Comparison of ENCODE assay signal across 9 mouse cellular contexts in genomic region chr3:56183159-56184133, GRCm38 (mm10). TPM values are rescaled to one million over a fixed set of nuclear protein-coding genes. Genes with fewer than 3 reads are reported as not detected.
DNase-seq lines count a peak whose midpoint lies in the region; ATAC-seq and TF ChIP-seq lines count a peak whose summit lies in the region.
"Had no signal": no experiment of that assay in that cellular context is flagged by ENCODE, and none has a peak within 500 bp of the region (broad histone marks: within the 10 kb centered on the region; RNA-seq: fewer than 3 reads in every experiment).

TSS of gene Nbea (minus strand) at chr3:56183701.

- peak within 1 kb of the TSS; percentile 97 for H3K4me2 ChIP-seq in kidney, embryonic 15.5 days
- H3K4me2 ChIP-seq in limb, embryonic 13.5 days (replicated peaks): peak within 1 kb of the TSS; percentile 91
- peak within 1 kb of the TSS; percentile 76 for H3K4me2 ChIP-seq in midbrain, postnatal 0 days (ENCODE audit: low read depth, low read length, poor library complexity, severe bottlenecking)
- H3K4me2 ChIP-seq in stomach, embryonic 16.5 days (ENCODE audit: low read depth, low read length): peak within 1 kb of the TSS; percentile 96

- 0 out of 2 replicates have a peak within 1 kb of the TSS, but pooled peaks have one; percentile 15 for H3K27ac ChIP-seq in embryonic fibroblast, embryonic 13.5 days (ENCODE audit: insufficient read depth, low read length)
- peak within 1 kb of the TSS; percentile 96 for H3K27ac ChIP-seq in heart, embryonic 10.5 days
- peak within 1 kb of the TSS; percentile 87 for H3K27ac ChIP-seq in kidney, embryonic 15.5 days
- peak within 1 kb of the TSS; percentile 90 for H3K27ac ChIP-seq in limb, embryonic 13.5 days
- peak within 1 kb of the TSS; percentile 96 for H3K27ac ChIP-seq in midbrain, postnatal 0 days (ENCODE audit: low read depth, low read length)
- peak within 1 kb of the TSS; percentile 88 for H3K27ac ChIP-seq in stomach, embryonic 16.5 days (ENCODE audit: low read length)

- H3K4me1 ChIP-seq in embryonic fibroblast, embryonic 13.5 days (ENCODE audit: control insufficient read depth, insufficient read depth, low read length): peaks cover 8% of the 10 kb centered on the region
- 0 out of 2 replicates have a peak, but pooled peaks cover 8% of the 10 kb centered on the region for H3K4me1 ChIP-seq in heart, embryonic 10.5 days
- peaks cover 16% of the 10 kb centered on the region for H3K4me1 ChIP-seq in kidney, embryonic 15.5 days
- H3K4me1 ChIP-seq in limb, embryonic 13.5 days: peaks cover 17% of the 10 kb centered on the region
- no peaks in the 10 kb centered on the region; the same call in 1 of the 2 replicates for H3K4me1 ChIP-seq in midbrain, postnatal 0 days (ENCODE audit: insufficient read depth, low read length)
- H3K4me1 ChIP-seq in stomach, embryonic 16.5 days (ENCODE audit: control insufficient read depth, insufficient read depth, low read length): peaks cover 14% of the 10 kb centered on the region

- 0 out of 2 replicates have a peak, but pooled peaks cover 3% of the 10 kb centered on the region for H3K27me3 ChIP-seq in heart, embryonic 10.5 days (ENCODE audit: insufficient read depth, poor library complexity, severe bottlenecking)
- peaks cover 14% of the 10 kb centered on the region; the same call in 1 of the 2 replicates for H3K27me3 ChIP-seq in kidney, embryonic 15.5 days
- H3K27me3 ChIP-seq in limb, embryonic 13.5 days: 0 out of 2 replicates have a peak, but pooled peaks cover 5% of the 10 kb centered on the region
- no peaks in the 10 kb centered on the region for H3K27me3 ChIP-seq in midbrain, postnatal 0 days (ENCODE audit: insufficient read depth, low read length)
- H3K27me3 ChIP-seq in stomach, embryonic 16.5 days (ENCODE audit: control insufficient read depth, insufficient read depth, low read length): no peaks in the 10 kb centered on the region
- H3K27me3 ChIP-seq: CH12.LX had no signal

- H3K9me3 ChIP-seq in heart, embryonic 10.5 days: no peaks in the 10 kb centered on the region
- H3K9me3 ChIP-seq in kidney, embryonic 15.5 days (replicated peaks): no peaks in the 10 kb centered on the region
- H3K9me3 ChIP-seq in limb, embryonic 13.5 days: no peaks in the 10 kb centered on the region
- no peaks in the 10 kb centered on the region for H3K9me3 ChIP-seq in midbrain, postnatal 0 days (ENCODE audit: low read length)
- H3K9me3 ChIP-seq in stomach, embryonic 16.5 days (replicated peaks; ENCODE audit: control insufficient read depth, low read length): no peaks in the 10 kb centered on the region

- peak within 1 kb of the TSS; percentile 78 for H3K4me3 ChIP-seq in embryonic fibroblast, embryonic 13.5 days (ENCODE audit: insufficient read depth, low read length)
- H3K4me3 ChIP-seq in heart, embryonic 10.5 days: peak within 1 kb of the TSS; percentile 91
- peak within 1 kb of the TSS; percentile 95 for H3K4me3 ChIP-seq in kidney, embryonic 15.5 days (replicated peaks)
- H3K4me3 ChIP-seq in limb, embryonic 13.5 days: peak within 1 kb of the TSS; percentile 87
- peak within 1 kb of the TSS; percentile 81 for H3K4me3 ChIP-seq in midbrain, postnatal 0 days (ENCODE audit: low read depth, low read length)
- H3K4me3 ChIP-seq in stomach, embryonic 16.5 days (replicated peaks; ENCODE audit: low read length): peak within 1 kb of the TSS; percentile 95

- 2% methylated on average over 111 of the region's 131 CpGs for WGBS in heart, embryonic 10.5 days
- WGBS in kidney, embryonic 15.5 days: under 1% methylated on average over 105 of the region's 131 CpGs
- under 1% methylated on average over 114 of the region's 131 CpGs for WGBS in limb, embryonic 13.5 days
- under 1% methylated on average over 51 of the region's 131 CpGs for WGBS in midbrain, postnatal 0 days
- under 1% methylated on average over 122 of the region's 131 CpGs for WGBS in stomach, embryonic 16.5 days

- H3K36me3 ChIP-seq in heart, embryonic 10.5 days: no peaks in the 10 kb centered on the region
- H3K36me3 ChIP-seq in kidney, embryonic 15.5 days: no peaks in the 10 kb centered on the region
- H3K36me3 ChIP-seq in limb, embryonic 13.5 days: no peaks in the 10 kb centered on the region
- H3K36me3 ChIP-seq in midbrain, postnatal 0 days (ENCODE audit: insufficient read depth, low read length): no peaks in the 10 kb centered on the region
- H3K36me3 ChIP-seq in stomach, embryonic 16.5 days (ENCODE audit: control insufficient read depth, insufficient read depth, low read length): no peaks in the 10 kb centered on the region

- TF ChIP-seq CTCF in embryonic fibroblast, embryonic 13.5 days (IDR thresholded peaks at IDR 0.05; ENCODE audit: borderline replicate concordance, insufficient read depth, low read length): no peak
- TF ChIP-seq CTCF in midbrain, postnatal 0 days (IDR thresholded peaks at IDR 0.05): peak; percentile 70

- TF ChIP-seq POLR2A in embryonic fibroblast, embryonic 13.5 days (IDR thresholded peaks at IDR 0.05; ENCODE audit: low read depth, low read length): peak; percentile 74

- ATAC-seq in kidney, embryonic 15.5 days (replicated peaks; ENCODE audit: low FRiP score): peak; percentile 89
- peak; percentile 87 for ATAC-seq in limb, embryonic 13.5 days (ENCODE audit: low FRiP score, low read depth)
- peak; percentile 87 for ATAC-seq in midbrain, postnatal 0 days (ENCODE audit: low FRiP score)
- peak; percentile 87 for ATAC-seq in stomach, embryonic 16.5 days (ENCODE audit: insufficient read depth, low FRiP score)

- peak; percentile 10 to 32 for DNase-seq in spleen, adult 18-20 months
- no peak for DNase-seq in spleen, adult 12 weeks (ENCODE audit: low spot score)
- DNase-seq in heart, embryonic 10.5 days (ENCODE audit: low spot score): peak; percentile 84
- peak; percentile 91 for DNase-seq in midbrain, postnatal 0 days (ENCODE audit: low spot score)

- H3K9ac ChIP-seq in kidney, embryonic 15.5 days: peak within 1 kb of the TSS; percentile 85
- H3K9ac ChIP-seq in limb, embryonic 13.5 days: peak within 1 kb of the TSS; percentile 94
- peak within 1 kb of the TSS; percentile 98 for H3K9ac ChIP-seq in midbrain, postnatal 0 days (replicated peaks; ENCODE audit: low read length, poor library complexity, severe bottlenecking)
- peak within 1 kb of the TSS; percentile 93 for H3K9ac ChIP-seq in stomach, embryonic 16.5 days (ENCODE audit: low read length)

RNA-seq across cellular contexts. Expression of gene Nbea, which starts in this region (rescaled TPM):
- 29.7 and 35.3 TPM in 2 replicates for polyA plus RNA-seq in embryonic fibroblast, embryonic 13.5 days (2011; ENCODE audit: insufficient read length, low read depth, missing spikeins)
- 6.3 and 7.4 TPM in 2 replicates for polyA plus RNA-seq in heart, embryonic 10.5 days (2016; fragmentation: Nextera tagmentation; extraction: Ambion mirVana)
- 7.0 and 8.1 TPM in 2 replicates for polyA plus RNA-seq in kidney, embryonic 15.5 days (2015; fragmentation: Nextera tagmentation; extraction: Ambion mirVana)
- polyA plus RNA-seq in limb, embryonic 13.5 days (2015; fragmentation: Nextera tagmentation; extraction: Ambion mirVana): 18.4 and 19.4 TPM in 2 replicates
- total RNA-seq in midbrain, postnatal 0 days (2014; rRNA removed): 202 and 233 TPM in 2 replicates
- polyA plus RNA-seq in midbrain, postnatal 0 days (2015; fragmentation: Nextera tagmentation; extraction: Ambion mirVana): 42.8 and 46.8 TPM in 2 replicates
- 8.8 and 10.4 TPM in 2 replicates for polyA plus RNA-seq in stomach, embryonic 16.5 days (2015; fragmentation: Nextera tagmentation; extraction: Ambion mirVana)

Comparison
In these comparisons a context has a peak if more than half of its experiments do, and no peak if none do; other contexts are left out.
1. H3K27ac ChIP-seq: peak in every context shown above with its lines; median percentile 96 in heart, embryonic 10.5 days; 96 in midbrain, postnatal 0 days; 90 in limb, embryonic 13.5 days; 88 in stomach, embryonic 16.5 days; 87 in kidney, embryonic 15.5 days; 15 in embryonic fibroblast, embryonic 13.5 days.